Mouse (Mus musculus) hindbrain, embryonic 14.5 days (tissue): ENCODE data around the gene Cdt1. TPM values are rescaled to one million over a fixed set of nuclear protein-coding genes. Genes with fewer than 3 reads are reported as not detected.

Source experiments
- ATAC-seq: fragments of 200-750 bp; cut with Nextera tagmentation; 2 replicates; pipeline ENCODE4 v1.8.0; 2017; ENCODE audit warnings: moderate number of reproducible peaks, mild to moderate bottlenecking, moderate TSS enrichment, moderate library complexity; ENCODE audit not compliant: low FRiP score
- DNase-seq: peaks from one replicate; pipeline ENCODE4 v3.0.0-alpha.2; 2015; ENCODE audit warnings: low spot score
- H3K27ac ChIP-seq: fragments of 300-500 bp; sonication (generic); 2 replicates; pipeline ENCODE4 v1.5.1; 2014; ENCODE audit warnings: mild to moderate bottlenecking, moderate library complexity
- H3K27me3 ChIP-seq: fragments of 300-500 bp; sonication (generic); 2 replicates; pipeline ENCODE4 v1.6.1; 2014; ENCODE audit warnings: mild to moderate bottlenecking, low read length, mixed read lengths; ENCODE audit not compliant: control insufficient read depth, insufficient read depth
- H3K36me3 ChIP-seq: fragments of 300-500 bp; sonication (generic); replicated peaks from 2 replicates; pipeline ENCODE4 v1.6.1; 2014; ENCODE audit not compliant: control insufficient read depth, insufficient read depth
- H3K4me1 ChIP-seq: fragments of 300-500 bp; sonication (generic); replicated peaks from 2 replicates; pipeline ENCODE4 v1.6.1; 2014; ENCODE audit warnings: antibody characterized with exemption, low read length, mixed read lengths; ENCODE audit not compliant: control insufficient read depth, insufficient read depth
- H3K4me2 ChIP-seq: fragments of 300-500 bp; sonication (generic); replicated peaks from 2 replicates; pipeline ENCODE4 v1.6.1; 2014; ENCODE audit warnings: mild to moderate bottlenecking, moderate library complexity
- H3K4me3 ChIP-seq: fragments of 300-500 bp; sonication (generic); replicated peaks from 2 replicates; pipeline ENCODE4 v1.5.1; 2014; ENCODE audit warnings: mild to moderate bottlenecking, low read length
- H3K9ac ChIP-seq: fragments of 300-500 bp; sonication (generic); 2 replicates; pipeline ENCODE4 v1.6.1; 2014
- H3K9me3 ChIP-seq: fragments of 300-500 bp; sonication (generic); 2 replicates; pipeline ENCODE4 v1.6.1; 2016; ENCODE audit warnings: low read length; ENCODE audit not compliant: control insufficient read depth
- WGBS: fragments of 180-500 bp; shearing (Covaris S2); extraction: QIAGEN DNeasy Blood & Tissue Kit; methylation state at CpG from one replicate; pipeline ENCODE4 v1.1.7; 2014; 5-methylcytosine and 5-hydroxymethylcytosine counted together
- polyA plus RNA-seq: library from polyadenylated mRNA; unstranded; fragments of >200 nt; fragmentation: Nextera tagmentation; extraction: Ambion mirVana; gene quantifications from 2 replicates; pipeline ENCODE4 v1.2.1, GENCODE M21; 2014

Cdt1 gene
- polyA plus RNA-seq, result 6.2 and 8.1 TPM in 2 replicates

DNA sequence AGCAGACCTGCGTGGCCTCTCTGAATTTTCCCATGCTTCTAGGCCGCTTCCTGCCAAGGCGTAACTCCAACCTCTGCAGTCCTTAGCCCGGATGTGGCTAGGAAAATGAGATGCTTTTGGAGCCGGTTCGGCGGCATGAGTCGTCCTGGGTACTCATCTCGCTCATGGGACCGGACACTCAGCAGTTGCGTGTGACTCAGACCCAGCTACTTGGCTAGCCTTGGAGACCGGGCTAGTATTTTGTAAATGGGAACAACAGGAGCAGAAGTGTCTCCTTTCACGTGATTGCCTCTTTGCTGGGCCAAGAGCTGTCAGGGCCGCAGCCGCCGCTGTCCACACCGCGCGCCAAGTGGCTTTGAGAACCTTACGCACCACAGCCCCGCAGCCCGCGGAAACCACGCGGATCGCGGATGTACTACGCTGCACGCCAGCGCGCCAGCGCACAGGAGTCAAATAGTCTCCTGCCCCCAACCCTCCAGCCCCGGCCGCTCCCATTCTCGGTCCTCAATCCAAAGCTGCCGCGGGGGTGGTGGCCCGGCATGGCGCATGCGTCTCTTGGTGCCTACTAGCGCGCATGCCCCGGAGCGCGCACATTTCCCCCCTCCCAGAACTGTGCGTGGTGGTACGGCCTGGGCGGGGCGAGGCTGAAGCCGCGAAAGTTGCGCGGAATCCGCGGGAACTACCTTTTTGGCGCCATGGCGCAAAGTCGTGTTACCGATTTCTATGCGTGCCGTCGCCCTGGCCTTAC lies at the start of gene Cdt1:
TSS of gene Cdt1 (plus strand) at position 655 of the 748 bp plus-strand sequence.
- peak; percentile 96 for ATAC-seq
- Histone ChIP-seq H3K9me3 (no peaks in the 10 kb centered on the region), H3K36me3 (peaks cover 11% of the 10 kb centered on the region; the same call in 1 of the 2 replicates), H3K4me2 (peak within 1 kb of the TSS; percentile 87), H3K27me3 (no peaks in the 10 kb centered on the region), H3K4me3 (peak within 1 kb of the TSS; percentile 80), H3K27ac (peak within 1 kb of the TSS; percentile 89), H3K9ac (peak within 1 kb of the TSS; percentile 73), H3K4me1 (peaks cover 22% of the 10 kb centered on the region)
- peak; percentile 96 for DNase-seq
- under 1% methylated on average over 62 of the region's 62 CpGs for WGBS

- H3K27ac ChIP-seq, result no peak overlapping the region
- no peak for ATAC-seq
These were observed 47.2 kb upstream of the Cdt1 start for GRCm38 (mm10) chr8:122520611-122521010.

DNA sequence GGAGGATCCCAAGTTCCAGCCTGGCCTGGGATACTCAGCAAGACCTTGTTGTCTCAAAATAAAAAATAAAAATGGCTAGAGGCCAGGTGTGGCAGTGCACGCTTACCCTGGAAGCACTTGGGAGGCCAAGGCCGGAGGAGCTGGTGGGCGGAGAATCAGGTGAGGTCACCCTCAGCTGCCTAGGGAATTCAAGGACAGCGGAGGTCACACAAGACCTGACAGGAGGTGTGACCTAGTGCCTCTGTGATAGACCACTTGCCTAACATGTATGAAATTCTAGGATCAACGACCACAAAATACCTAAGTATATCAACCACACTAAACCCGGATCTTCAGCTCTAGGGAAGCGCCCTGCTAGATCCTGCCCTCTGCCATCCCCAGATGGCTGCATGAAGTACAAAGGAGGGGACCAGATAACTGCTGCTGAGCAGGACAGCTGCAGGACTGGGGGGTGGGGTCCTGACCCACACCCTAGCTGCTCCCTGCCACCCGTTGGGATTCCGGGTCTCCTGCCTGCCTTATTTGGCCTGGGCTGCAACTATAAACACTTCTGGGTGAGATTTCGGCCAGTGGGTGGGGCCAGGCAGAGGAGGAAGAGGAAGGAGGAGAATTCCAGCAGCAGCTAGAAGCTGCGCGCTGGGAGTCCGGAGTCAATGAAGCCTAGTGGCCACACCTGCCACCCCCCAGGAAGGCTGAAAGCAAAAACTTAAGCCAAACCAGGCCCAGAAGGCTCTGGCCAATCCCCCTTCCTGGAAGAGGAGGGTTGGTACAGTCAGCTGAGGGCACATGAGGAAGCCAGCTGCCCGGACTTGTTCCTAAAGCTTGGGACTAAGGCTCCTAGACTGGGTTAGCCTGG lies 44.8 kb upstream of the Cdt1 start:
- DNase-seq (no peak), ATAC-seq (no peak)
- Histone ChIP-seq H3K4me1 (peaks cover 30% of the 10 kb centered on the region), H3K9me3 (no peaks in the 10 kb centered on the region), H3K4me3 (no peak overlapping the region), H3K27ac (peak overlapping the region; percentile 77), H3K9ac (0 out of 2 replicates have a peak overlapping the region, but pooled peaks have one; percentile 10), H3K27me3 (no peaks in the 10 kb centered on the region), H3K36me3 (no peaks in the 10 kb centered on the region), H3K4me2 (peak overlapping the region; percentile 39)
- 58% methylated on average over 14 of the region's 14 CpGs for WGBS

More at GRCm38 (mm10) chr8:122520611-122521010, 47.2 kb upstream of the Cdt1 start:
- H3K27me3 ChIP-seq, result no peaks in the 10 kb centered on the region
- H3K4me1 ChIP-seq, result peaks cover 37% of the 10 kb centered on the region
- no peaks in the 10 kb centered on the region for H3K9me3 ChIP-seq
- H3K9ac ChIP-seq, result no peak overlapping the region
- H3K4me2 ChIP-seq, result no peak overlapping the region
- 64% methylated on average over 11 of the region's 11 CpGs for WGBS
- no peak overlapping the region for H3K4me3 ChIP-seq
- H3K36me3 ChIP-seq, result no peaks in the 10 kb centered on the region
- no peak for DNase-seq

DNA sequence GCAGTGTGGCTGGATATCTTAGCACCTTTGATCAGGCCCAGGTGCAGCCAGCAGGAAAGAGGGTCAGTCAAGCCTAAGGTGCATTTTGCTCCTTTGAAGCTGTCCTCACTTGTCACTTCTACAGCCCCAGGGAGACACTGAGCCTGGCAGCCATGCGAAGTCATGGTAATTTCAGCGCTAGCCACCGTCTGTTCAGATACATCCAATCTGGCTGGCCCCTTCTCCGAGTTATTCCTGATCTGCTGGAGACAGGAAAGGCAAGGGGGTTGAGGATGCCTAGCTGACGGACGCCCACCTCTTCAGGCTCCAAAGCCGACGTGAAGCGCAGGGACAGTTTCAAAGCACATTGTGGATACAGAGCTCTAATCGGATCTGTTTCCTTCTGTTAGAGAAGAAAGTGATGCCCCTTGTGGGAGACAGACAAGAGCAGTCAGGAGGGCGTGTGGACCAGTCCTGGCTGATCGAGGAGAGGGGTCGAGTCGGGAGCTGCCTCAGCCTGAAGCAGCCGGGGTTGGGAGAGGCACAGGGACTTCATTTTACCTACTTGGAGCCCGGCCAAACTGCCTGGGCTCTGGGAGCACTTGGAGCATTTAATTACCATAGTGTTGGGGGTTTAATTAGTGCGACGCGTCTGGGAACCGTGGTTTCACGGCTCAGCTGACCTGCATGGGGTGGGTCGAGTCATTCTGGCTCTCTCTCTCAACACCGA lies 44.0 kb upstream of the Cdt1 start:
- Histone ChIP-seq H3K4me1 (peaks cover 28% of the 10 kb centered on the region), H3K36me3 (no peaks in the 10 kb centered on the region), H3K27ac (peak overlapping the region; percentile 77), H3K27me3 (no peaks in the 10 kb centered on the region), H3K9ac (0 out of 2 replicates have a peak overlapping the region, but pooled peaks have one; percentile 10), H3K4me2 (peak overlapping the region; percentile 39), H3K9me3 (no peaks in the 10 kb centered on the region), H3K4me3 (no peak overlapping the region)
- DNase-seq, result peak; percentile 53
- ATAC-seq, result peak; percentile 42; the same call in 1 of the 2 replicates
- WGBS, result 11% methylated on average over 23 of the region's 23 CpGs

GRCm38 (mm10) chr8:122524506-122524905 lies 43.3 kb upstream of the Cdt1 start:
- H3K27me3 ChIP-seq, result no peaks in the 10 kb centered on the region
- no peak overlapping the region for H3K9ac ChIP-seq
- DNase-seq, result no peak
- no peak overlapping the region for H3K4me3 ChIP-seq
- WGBS, result 75% methylated on average over 6 of the region's 6 CpGs
- H3K4me1 ChIP-seq, result peaks cover 28% of the 10 kb centered on the region
- H3K36me3 ChIP-seq, result no peaks in the 10 kb centered on the region
- no peak overlapping the region for H3K4me2 ChIP-seq
- no peaks in the 10 kb centered on the region for H3K9me3 ChIP-seq
- no peak for ATAC-seq
- 0 out of 2 replicates have a peak overlapping the region, but pooled peaks have one; percentile 1 for H3K27ac ChIP-seq

DNA sequence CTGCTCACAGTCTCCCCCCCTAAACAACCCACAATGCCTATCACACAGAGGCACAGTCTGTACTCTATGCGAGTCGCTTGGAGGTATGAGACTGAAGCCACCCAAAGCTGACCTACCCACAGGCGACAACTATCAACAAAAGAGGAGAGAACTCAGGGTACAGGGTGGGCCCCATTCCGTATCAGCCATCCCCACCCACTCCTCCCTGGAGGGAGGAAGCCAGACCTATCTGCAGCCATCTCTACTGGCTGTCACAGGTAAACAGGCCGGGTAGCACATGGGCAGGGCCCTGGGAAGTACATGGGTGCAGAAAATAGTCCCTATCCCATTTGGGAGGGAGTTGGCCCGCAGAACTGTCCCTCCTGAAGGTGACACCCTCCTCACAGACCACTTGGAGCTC lies 42.8 kb upstream of the Cdt1 start:
- no peak for DNase-seq
- WGBS, result 78% methylated on average over 6 of the region's 6 CpGs
- ATAC-seq, result 0 out of 2 replicates have a peak, but pooled peaks have one; percentile 3
- Histone ChIP-seq H3K4me3 (no peak overlapping the region), H3K4me1 (peaks cover 28% of the 10 kb centered on the region), H3K36me3 (no peaks in the 10 kb centered on the region), H3K4me2 (no peak overlapping the region), H3K9ac (no peak overlapping the region), H3K27ac (no peak overlapping the region), H3K27me3 (no peaks in the 10 kb centered on the region), H3K9me3 (no peaks in the 10 kb centered on the region)

- Histone ChIP-seq H3K27me3 (no peaks in the 10 kb centered on the region), H3K4me1 (peaks cover 28% of the 10 kb centered on the region), H3K4me2 (no peak overlapping the region), H3K4me3 (no peak overlapping the region), H3K36me3 (no peaks in the 10 kb centered on the region), H3K9ac (no peak overlapping the region), H3K9me3 (no peaks in the 10 kb centered on the region), H3K27ac (no peak overlapping the region)
- 75% methylated on average over 3 of the region's 3 CpGs for WGBS
- ATAC-seq (no peak), DNase-seq (no peak)
These were observed 41.7 kb upstream of the Cdt1 start for GRCm38 (mm10) chr8:122526084-122526483.

GRCm38 (mm10) chr8:122526526-122527170 lies 41.2 kb upstream of the Cdt1 start:
- H3K27me3 ChIP-seq, result no peaks in the 10 kb centered on the region
- no peak for ATAC-seq
- H3K4me2 ChIP-seq, result no peak overlapping the region
- WGBS, result 74% methylated on average over 7 of the region's 7 CpGs
- H3K36me3 ChIP-seq, result no peaks in the 10 kb centered on the region
- no peak overlapping the region for H3K4me3 ChIP-seq
- no peak overlapping the region for H3K27ac ChIP-seq
- H3K4me1 ChIP-seq, result peaks cover 28% of the 10 kb centered on the region
- H3K9ac ChIP-seq, result no peak overlapping the region
- no peaks in the 10 kb centered on the region for H3K9me3 ChIP-seq
- DNase-seq, result no peak
